In genomic region chr1:156659906-156660659, GRCm38 (mm10) we compare ENCODE assay signal across 8 mouse cellular contexts. TPM values are rescaled to one million over a fixed set of nuclear protein-coding genes. Genes with fewer than 3 reads are reported as not detected.
DNase-seq lines count a peak whose midpoint lies in the region; ATAC-seq and TF ChIP-seq lines count a peak whose summit lies in the region.

No protein-coding gene starts in this region.

- H3K9me3 ChIP-seq in limb, embryonic 13.5 days, result no peaks in the 10 kb centered on the region
- no peaks in the 10 kb centered on the region for H3K9me3 ChIP-seq in limb, embryonic 10.5 days (replicated peaks)

- peaks cover 7% of the 10 kb centered on the region for H3K36me3 ChIP-seq in limb, embryonic 13.5 days
- H3K36me3 ChIP-seq in limb, embryonic 10.5 days, result 0 out of 2 replicates have a peak, but pooled peaks cover 7% of the 10 kb centered on the region
- H3K36me3 ChIP-seq in myocyte (ENCODE audit: control insufficient read depth, insufficient read depth), result peaks cover 10% of the 10 kb centered on the region

- peak; percentile 32; the same call in 1 of the 2 replicates for ATAC-seq in limb, embryonic 13.5 days (ENCODE audit: low FRiP score, low read depth)
- peak; percentile 41 for ATAC-seq in inflammation-experienced regulatory T-cells, adult 6 months

- H3K4me1 ChIP-seq in limb, embryonic 13.5 days, result peaks cover 5% of the 10 kb centered on the region
- peaks cover 9% of the 10 kb centered on the region for H3K4me1 ChIP-seq in limb, embryonic 10.5 days

- no peak overlapping the region for H3K4me2 ChIP-seq in limb, embryonic 13.5 days (replicated peaks)
- H3K4me2 ChIP-seq in myocyte (ENCODE audit: low read depth), result no peak overlapping the region

- no peak for TF ChIP-seq POLR2A in myocyte (IDR thresholded peaks at IDR 0.05; ENCODE audit: insufficient read length, low read depth)

- peaks cover 1% of the 10 kb centered on the region for H3K79me2 ChIP-seq in myocyte (ENCODE audit: control insufficient read depth, insufficient read depth)

- H3K27ac ChIP-seq in limb, embryonic 13.5 days, result no peak overlapping the region
- no peak overlapping the region for H3K27ac ChIP-seq in limb, embryonic 10.5 days

- H3K4me3 ChIP-seq in limb, embryonic 13.5 days, result no peak overlapping the region
- H3K4me3 ChIP-seq in limb, embryonic 10.5 days, result no peak overlapping the region
- no peak overlapping the region for H3K4me3 ChIP-seq in myocyte

- intact Hi-C loops in left cerebral cortex, postnatal 36 days (cut with DNase I), result no loop called here

- WGBS in limb, embryonic 13.5 days, result 75% methylated on average over 13 of the region's 13 CpGs
- WGBS in limb, embryonic 10.5 days, result 84% methylated on average over 13 of the region's 13 CpGs

- no peak overlapping the region for H3K9ac ChIP-seq in limb, embryonic 13.5 days

- no peaks in the 10 kb centered on the region for H3K27me3 ChIP-seq in limb, embryonic 13.5 days
- no peaks in the 10 kb centered on the region for H3K27me3 ChIP-seq in limb, embryonic 10.5 days (ENCODE audit: low read depth, poor library complexity, severe bottlenecking)
- H3K27me3 ChIP-seq in myocyte (ENCODE audit: control insufficient read depth, insufficient read depth, insufficient read length), result no peaks in the 10 kb centered on the region

- DNase-seq in limb, embryonic 10.5 days (ENCODE audit: low spot score), result no peak
- DNase-seq in adipocyte (ENCODE audit: low spot score), result peak; percentile 56
- DNase-seq in left cerebral cortex, postnatal 36 days (ENCODE audit: low spot score in 2 of 2), result no peak
- DNase-seq in left cerebral cortex, adult 11 months (ENCODE audit: low spot score), result no peak
- DNase-seq in right cerebral cortex, postnatal 14 days, result no peak

- no peak overlapping the region for H3ac ChIP-seq in myocyte (ENCODE audit: control insufficient read depth, insufficient read length)

TF ChIP-seq in myocyte, 11 proteins besides CTCF, POLR2A, EP300 and RAD21:
- no peak for TF ChIP-seq USF1 (IDR thresholded peaks at IDR 0.05; ENCODE audit: low read depth)
- TF ChIP-seq MYOD1 (IDR thresholded peaks at IDR 0.05; ENCODE audit: control insufficient read depth in 1 of 3, insufficient read length in 2 of 3, low read depth in 2 of 3), result peak; percentile 53 to 74 (median 56)
- no peak for TF ChIP-seq E2F4 (IDR thresholded peaks at IDR 0.05; ENCODE audit: insufficient read depth)
- no peak for TF ChIP-seq SRF (IDR thresholded peaks at IDR 0.05; ENCODE audit: control insufficient read depth, insufficient read length, low read depth)
- TF ChIP-seq TCF12 (IDR thresholded peaks at IDR 0.05; ENCODE audit: insufficient read depth, poor library complexity, severe bottlenecking), result peak; percentile 39
- TF ChIP-seq MYOG (IDR thresholded peaks at IDR 0.05; ENCODE audit: control insufficient read depth in 1 of 3, insufficient read depth in 1 of 3, insufficient read length in 2 of 3, low read depth in 2 of 3), result peak; percentile 12 to 78 (median 74)
- no peak for TF ChIP-seq TCF3 (IDR thresholded peaks at IDR 0.05; ENCODE audit: insufficient read length, low read depth)

RNA-seq across cellular contexts. Expression of gene Tor3a, which starts 14.1 kb away (rescaled TPM):
- polyA plus RNA-seq in limb, embryonic 13.5 days (2015; fragmentation: Nextera tagmentation; extraction: Ambion mirVana), result 8.3 and 8.4 TPM in 2 replicates
- polyA plus RNA-seq in limb, embryonic 10.5 days (2016; fragmentation: Nextera tagmentation; extraction: Ambion mirVana), result 5.9 and 6.9 TPM in 2 replicates
- polyA plus RNA-seq in inflammation-experienced regulatory T-cells, adult 6 months (2017; shearing (Covaris generic)), result 10 to 100 TPM; 22.7 to 27.7 (median 24.2) TPM
- 45.9 TPM for polyA plus RNA-seq in myocyte (2012; fragmentation: generic; extraction: Trizol)
- total RNA-seq in left cerebral cortex, postnatal 36 days (2021), result 1 to 10 TPM; 4.5 to 5.5 TPM

RNA-seq across cellular contexts. Expression of gene Fam20b, which starts 58.8 kb away (rescaled TPM):
- 24.3 and 27.7 TPM in 2 replicates for polyA plus RNA-seq in limb, embryonic 13.5 days (2015; fragmentation: Nextera tagmentation; extraction: Ambion mirVana)
- polyA plus RNA-seq in limb, embryonic 10.5 days (2016; fragmentation: Nextera tagmentation; extraction: Ambion mirVana), result 18.3 and 19.9 TPM in 2 replicates
- 10 to 100 TPM; 11.9 to 16.9 (median 12.2) TPM for polyA plus RNA-seq in inflammation-experienced regulatory T-cells, adult 6 months (2017; shearing (Covaris generic))
- 22.9 TPM for polyA plus RNA-seq in myocyte (2012; fragmentation: generic; extraction: Trizol)
- total RNA-seq in left cerebral cortex, postnatal 36 days (2021), result 10 to 100 TPM; 66.8 to 77.1 TPM
